Mouse (Mus musculus) adrenal gland, adult 2 months (tissue): ENCODE results near the gene Olfr361. TPM values are rescaled to one million over a fixed set of nuclear protein-coding genes. Genes with fewer than 3 reads are reported as not detected.
"Not testable (repeated sequence)": the region's sequence is repeated elsewhere in the genome, so short reads cannot be mapped to it uniquely, and the experiment has no call there.

ENCODE experiments used
- DNase-seq: peaks from one replicate; pipeline ENCODE4 v3.0.0; 2021
- long read RNA-seq: library from polyadenylated mRNA; stranded (forward); transcript quantifications from one replicate; pipeline ENCODE4 v2.0.0, GENCODE M21; 2021
- polyA plus RNA-seq: library from polyadenylated mRNA; depleted of rRNA; stranded (reverse); fragments of >200 nt; gene quantifications from 2 replicates; pipeline ENCODE4 v1.2.3, GENCODE M21; 2012; rRNA removed
- total RNA-seq, 2 experiments: library from RNA; stranded (reverse); gene quantifications; 2 replicates each; pipeline ENCODE4 v1.2.3; 2021

Olfr361 gene
- total RNA-seq (not detected), polyA plus RNA-seq (not detected in 2 replicates)
- long read RNA-seq: 0 reads

- DNase-seq: not testable (repeated sequence)
Measured at GRCm38 (mm10) chr2:37089190-37089589, at the start of gene Olfr361. Gene Olfr361 (minus strand): TSS chr2:37089290.

- DNase-seq: no peak
Measured at GRCm38 (mm10) chr2:37117810-37118209, 28.7 kb upstream of the Olfr361 start, which contains the start of gene Olfr362. Gene Olfr362 (minus strand): TSS chr2:37117910.

GRCm38 (mm10) chr2:37065446-37065845 is 23.6 kb downstream of the Olfr361 start, which contains the start of gene Olfr360:
Gene Olfr360 (plus strand): TSS chr2:37065746.
- no peak for DNase-seq

Other genes starting within 250 kb of the Olfr361 start
- gene Olfr350, start 243.0 kb downstream of the Olfr361 start, total RNA-seq: not detected
- not detected in 2 replicates for gene Olfr350, start 243.0 kb downstream of the Olfr361 start, polyA plus RNA-seq
- not detected for gene Olfr351, start 226.6 kb downstream of the Olfr361 start, total RNA-seq
- gene Olfr351, start 226.6 kb downstream of the Olfr361 start, polyA plus RNA-seq: not detected in 2 replicates
- gene Olfr352, start 220.8 kb downstream of the Olfr361 start, total RNA-seq: not detected
- gene Olfr352, start 220.8 kb downstream of the Olfr361 start, polyA plus RNA-seq: not detected in 2 replicates
- gene Olfr353, start 196.4 kb downstream of the Olfr361 start, total RNA-seq: not detected
- not detected in 2 replicates for gene Olfr353, start 196.4 kb downstream of the Olfr361 start, polyA plus RNA-seq
- not detected for gene Olfr354, start 183.6 kb downstream of the Olfr361 start, total RNA-seq
- gene Olfr354, start 183.6 kb downstream of the Olfr361 start, polyA plus RNA-seq: not detected in 2 replicates
- not detected for gene Olfr355, start 160.4 kb downstream of the Olfr361 start, total RNA-seq
- not detected in 2 replicates for gene Olfr355, start 160.4 kb downstream of the Olfr361 start, polyA plus RNA-seq
- gene Olfr356, start 152.2 kb downstream of the Olfr361 start, total RNA-seq: not detected
- not detected in 2 replicates for gene Olfr356, start 152.2 kb downstream of the Olfr361 start, polyA plus RNA-seq
- not detected for gene Olfr357, start 95.5 kb downstream of the Olfr361 start, total RNA-seq
- gene Olfr357, start 95.5 kb downstream of the Olfr361 start, polyA plus RNA-seq: not detected in 2 replicates
- gene Olfr358, start 80.0 kb downstream of the Olfr361 start, total RNA-seq: not detected
- not detected in 2 replicates for gene Olfr358, start 80.0 kb downstream of the Olfr361 start, polyA plus RNA-seq
- not detected for gene Olfr360, start 23.5 kb downstream of the Olfr361 start, total RNA-seq
- not detected in 2 replicates for gene Olfr360, start 23.5 kb downstream of the Olfr361 start, polyA plus RNA-seq
- not detected for gene Olfr362, start 28.6 kb upstream of the Olfr361 start, total RNA-seq
- gene Olfr362, start 28.6 kb upstream of the Olfr361 start, polyA plus RNA-seq: not detected in 2 replicates
- not detected for gene Olfr364-ps1, start 50.0 kb upstream of the Olfr361 start, total RNA-seq
- not detected in 2 replicates for gene Olfr364-ps1, start 50.0 kb upstream of the Olfr361 start, polyA plus RNA-seq
- gene Olfr365, start 98.9 kb upstream of the Olfr361 start, total RNA-seq: not detected
- gene Olfr365, start 98.9 kb upstream of the Olfr361 start, polyA plus RNA-seq: not detected in 2 replicates
- gene Olfr366, start 122.3 kb upstream of the Olfr361 start, total RNA-seq: not detected
- gene Olfr366, start 122.3 kb upstream of the Olfr361 start, polyA plus RNA-seq: not detected in 2 replicates
- not detected for gene Olfr368, start 237.2 kb upstream of the Olfr361 start, total RNA-seq
- not detected in 2 replicates for gene Olfr368, start 237.2 kb upstream of the Olfr361 start, polyA plus RNA-seq